Mouse (Mus musculus): ENCODE measurements around the gene Arhgef1.

GRCm38 (mm10) chr7:24931651-24932050 lies 28.9 kb downstream of the Arhgef1 start:
- TF ChIP-seq CTCF (IDR thresholded peaks at IDR 0.05; ENCODE audit: extremely low read depth, insufficient read depth, insufficient read length, insufficient replicate concordance) (no peak), POLR2A (IDR thresholded peaks at IDR 0.05; ENCODE audit: low read depth, low read length) (no peak)
